Mouse (Mus musculus): ENCODE results near the gene Tarm1. TPM values are rescaled to one million over a fixed set of nuclear protein-coding genes. Genes with fewer than 3 reads are reported as not detected.

Tarm1 gene
- polyA plus RNA-seq, 1 experiment from 2014 or later: not detected

Other genes starting within 250 kb of the Tarm1 start
- gene Myadm, start 213.5 kb downstream of the Tarm1 start, polyA plus RNA-seq (2016; fragmentation: Nextera tagmentation; extraction: Ambion mirVana): 16.6 and 17.5 TPM in 2 replicates
- 0.04 TPM in 2 replicates for gene Prkcg, start 213.4 kb downstream of the Tarm1 start, polyA plus RNA-seq (2016; fragmentation: Nextera tagmentation; extraction: Ambion mirVana)
- 0.07 TPM in 1 of 2 replicates, not detected in the other for gene Cacng7, start 169.7 kb downstream of the Tarm1 start, polyA plus RNA-seq (2016; fragmentation: Nextera tagmentation; extraction: Ambion mirVana)
- gene Cacng8, start 111.9 kb downstream of the Tarm1 start, polyA plus RNA-seq (2016; fragmentation: Nextera tagmentation; extraction: Ambion mirVana): 0.12 and 0.36 TPM in 2 replicates
- gene Cacng6, start 78.4 kb downstream of the Tarm1 start, polyA plus RNA-seq (2016; fragmentation: Nextera tagmentation; extraction: Ambion mirVana): 0.14 and 0.17 TPM in 2 replicates
- 0.08 TPM in 1 of 2 replicates, not detected in the other for gene Oscar, start 113.5 kb upstream of the Tarm1 start, polyA plus RNA-seq (2016; fragmentation: Nextera tagmentation; extraction: Ambion mirVana)
- gene Ndufa3, start 114.7 kb upstream of the Tarm1 start, polyA plus RNA-seq (2016; fragmentation: Nextera tagmentation; extraction: Ambion mirVana): 295 and 296 TPM in 2 replicates
- gene Tfpt, start 127.3 kb upstream of the Tarm1 start, polyA plus RNA-seq (2016; fragmentation: Nextera tagmentation; extraction: Ambion mirVana): 16.0 and 17.6 TPM in 2 replicates
- gene Prpf31, start 127.4 kb upstream of the Tarm1 start, polyA plus RNA-seq (2016; fragmentation: Nextera tagmentation; extraction: Ambion mirVana): 93.1 and 97.6 TPM in 2 replicates
- gene Cnot3, start 142.6 kb upstream of the Tarm1 start, polyA plus RNA-seq (2016; fragmentation: Nextera tagmentation; extraction: Ambion mirVana): 32.6 and 34.4 TPM in 2 replicates
- gene Leng1, start 163.2 kb upstream of the Tarm1 start, polyA plus RNA-seq (2016; fragmentation: Nextera tagmentation; extraction: Ambion mirVana): 10.2 and 11.6 TPM in 2 replicates
- gene Tmc4, start 174.9 kb upstream of the Tarm1 start, polyA plus RNA-seq (2016; fragmentation: Nextera tagmentation; extraction: Ambion mirVana): 6.9 and 8.1 TPM in 2 replicates
- 59.0 and 60.3 TPM in 2 replicates for gene Tsen34, start 190.2 kb upstream of the Tarm1 start, polyA plus RNA-seq (2016; fragmentation: Nextera tagmentation; extraction: Ambion mirVana)
- 24.9 and 27.5 TPM in 2 replicates for gene Mboat7, start 190.9 kb upstream of the Tarm1 start, polyA plus RNA-seq (2016; fragmentation: Nextera tagmentation; extraction: Ambion mirVana)
- 1,310 and 1,334 TPM in 2 replicates for gene Rps9, start 201.4 kb upstream of the Tarm1 start, polyA plus RNA-seq (2016; fragmentation: Nextera tagmentation; extraction: Ambion mirVana)
- gene Pirb, start 217.8 kb upstream of the Tarm1 start, polyA plus RNA-seq (2016; fragmentation: Nextera tagmentation; extraction: Ambion mirVana): 0.91 and 0.94 TPM in 2 replicates